Mouse (Mus musculus): Measurements from ENCODE around the gene Dync1i2.

- no peak for TF ChIP-seq POLR2A (IDR thresholded peaks at IDR 0.05; ENCODE audit: insufficient read length, low read depth)
- TF ChIP-seq TCF12 (IDR thresholded peaks at IDR 0.05; ENCODE audit: insufficient read depth, poor library complexity, severe bottlenecking), result no peak
- TF ChIP-seq MYOD1 (IDR thresholded peaks at IDR 0.05; ENCODE audit: control insufficient read depth in 1 of 3, insufficient read length in 2 of 3, low read depth in 2 of 3), result no peak
- TF ChIP-seq MYOG (IDR thresholded peaks at IDR 0.05; ENCODE audit: control insufficient read depth in 1 of 3, insufficient read depth in 1 of 3, insufficient read length in 2 of 3, low read depth in 2 of 3), result no peak
- TF ChIP-seq CEBPB (IDR thresholded peaks at IDR 0.05; ENCODE audit: insufficient read depth, poor library complexity, severe bottlenecking), result no peak
- TF ChIP-seq POLR2AphosphoS2 (IDR thresholded peaks at IDR 0.05; ENCODE audit: insufficient read length, low read depth), result no peak
Observed at GRCm38 (mm10) chr2:71177760-71178159, 33.7 kb upstream of the Dync1i2 start.

Data from myocyte (in vitro differentiated cells).